Mouse (Mus musculus) neural tube, embryonic 11.5 days (tissue): ENCODE measurements around the gene Kncn. TPM values are rescaled to one million over a fixed set of nuclear protein-coding genes. Genes with fewer than 3 reads are reported as not detected.

ENCODE experiments used
- ATAC-seq: fragments of 200-750 bp; cut with Nextera tagmentation; 2 replicates; pipeline ENCODE4 v1.8.0; 2017; ENCODE audit warnings: moderate number of reproducible peaks, mild to moderate bottlenecking, moderate TSS enrichment, moderate library complexity; ENCODE audit not compliant: insufficient read depth, low FRiP score, low TSS enrichment
- DNase-seq: peaks from one replicate; pipeline ENCODE4 v3.0.0-alpha.2; 2015; ENCODE audit warnings: low spot score
- H3K27ac ChIP-seq: fragments of 300-500 bp; sonication (generic); 2 replicates; pipeline ENCODE4 v1.5.1; 2014; ENCODE audit warnings: low read depth, mild to moderate bottlenecking, low read length
- H3K27me3 ChIP-seq: fragments of 300-500 bp; sonication (generic); 2 replicates; pipeline ENCODE4 v1.6.1; 2014; ENCODE audit warnings: mild to moderate bottlenecking, low read length, mixed read lengths; ENCODE audit not compliant: control insufficient read depth, insufficient read depth
- H3K36me3 ChIP-seq: fragments of 300-500 bp; sonication (generic); 2 replicates; pipeline ENCODE4 v1.6.1; 2014; ENCODE audit warnings: mild to moderate bottlenecking, low read length, moderate library complexity, mixed read lengths; ENCODE audit not compliant: control insufficient read depth, insufficient read depth
- H3K4me1 ChIP-seq: fragments of 300-500 bp; sonication (generic); 2 replicates; pipeline ENCODE4 v1.6.1; 2014; ENCODE audit warnings: low read length, mixed read lengths; ENCODE audit not compliant: control insufficient read depth, insufficient read depth
- H3K4me2 ChIP-seq: fragments of 300-500 bp; sonication (generic); 2 replicates; pipeline ENCODE4 v1.6.1; 2014; ENCODE audit warnings: low read depth, mild to moderate bottlenecking, moderate library complexity
- H3K4me3 ChIP-seq: fragments of 300-500 bp; sonication (generic); 2 replicates; pipeline ENCODE4 v1.5.1; 2014; ENCODE audit warnings: low read depth, low read length
- H3K9ac ChIP-seq: fragments of 300-500 bp; sonication (generic); 2 replicates; pipeline ENCODE4 v1.6.1; 2014; ENCODE audit warnings: mild to moderate bottlenecking, low read length
- H3K9me3 ChIP-seq: fragments of 300-500 bp; sonication (generic); 2 replicates; pipeline ENCODE4 v1.6.1; 2016; ENCODE audit warnings: low read length; ENCODE audit not compliant: control insufficient read depth
- WGBS: fragments of 180-500 bp; shearing (Covaris S2); extraction: QIAGEN DNeasy Blood & Tissue Kit; methylation state at CpG from one replicate; pipeline ENCODE4 v1.1.7; 2014; 5-methylcytosine and 5-hydroxymethylcytosine counted together
- polyA plus RNA-seq: library from polyadenylated mRNA; unstranded; fragments of >200 nt; fragmentation: Nextera tagmentation; extraction: Ambion mirVana; gene quantifications from 2 replicates; pipeline ENCODE4 v1.2.1, GENCODE M21; 2014

Kncn gene
- polyA plus RNA-seq, 1 experiment from 2014 or later = not detected

- Histone ChIP-seq H3K4me3 (no peak overlapping the region), H3K27me3 (no peaks in the 10 kb centered on the region), H3K9me3 (no peaks in the 10 kb centered on the region), H3K27ac (no peak overlapping the region), H3K4me2 (no peak overlapping the region), H3K36me3 (no peaks in the 10 kb centered on the region), H3K9ac (no peak overlapping the region), H3K4me1 (no peaks in the 10 kb centered on the region)
- ATAC-seq (no peak), DNase-seq (no peak)
- 100% methylated on average over 1 of the region's 1 CpGs for WGBS
Observed at GRCm38 (mm10) chr4:115848083-115848482, 36.1 kb upstream of the Kncn start.

GRCm38 (mm10) chr4:115848990-115849677 lies 35.1 kb upstream of the Kncn start:
- H3K4me2 ChIP-seq = no peak overlapping the region
- H3K4me1 ChIP-seq = no peaks in the 10 kb centered on the region
- no peak overlapping the region for H3K9ac ChIP-seq
- no peaks in the 10 kb centered on the region for H3K36me3 ChIP-seq
- H3K9me3 ChIP-seq = no peaks in the 10 kb centered on the region
- 60% methylated on average over 8 of the region's 8 CpGs for WGBS
- no peak for DNase-seq
- no peaks in the 10 kb centered on the region for H3K27me3 ChIP-seq
- no peak overlapping the region for H3K4me3 ChIP-seq
- no peak overlapping the region for H3K27ac ChIP-seq
- ATAC-seq = no peak

- 78% methylated on average over 2 of the region's 2 CpGs for WGBS
- Histone ChIP-seq H3K4me1 (no peaks in the 10 kb centered on the region; the same call in 1 of the 2 replicates), H3K9ac (no peak overlapping the region), H3K4me3 (no peak overlapping the region), H3K27ac (no peak overlapping the region), H3K27me3 (no peaks in the 10 kb centered on the region), H3K36me3 (no peaks in the 10 kb centered on the region), H3K9me3 (no peaks in the 10 kb centered on the region), H3K4me2 (no peak overlapping the region)
- DNase-seq (no peak), ATAC-seq (no peak)
Observed at GRCm38 (mm10) chr4:115850111-115850510, 34.1 kb upstream of the Kncn start.

DNA sequence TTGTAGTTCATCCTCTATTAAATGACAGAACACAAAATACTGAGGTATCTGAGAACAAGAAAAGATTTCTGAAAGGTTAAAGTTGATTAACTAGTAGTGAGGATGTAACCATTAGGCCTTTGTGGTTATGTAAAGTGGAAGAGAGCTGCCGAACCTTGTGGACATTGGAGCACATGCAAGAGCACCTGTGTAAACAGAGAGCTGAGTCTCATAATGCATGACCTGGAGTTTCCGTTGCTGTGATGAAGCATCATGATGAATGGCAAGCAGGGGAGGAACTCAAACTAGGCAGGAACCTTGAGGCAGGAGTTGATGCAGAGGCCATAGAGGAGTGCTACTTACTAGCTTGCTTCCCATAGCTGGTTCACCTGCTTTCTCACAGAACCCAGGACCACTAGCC lies 33.6 kb upstream of the Kncn start:
- Histone ChIP-seq H3K36me3 (no peaks in the 10 kb centered on the region), H3K27me3 (no peaks in the 10 kb centered on the region), H3K4me1 (no peaks in the 10 kb centered on the region; the same call in 1 of the 2 replicates), H3K27ac (no peak overlapping the region), H3K4me2 (no peak overlapping the region), H3K9ac (no peak overlapping the region), H3K4me3 (no peak overlapping the region), H3K9me3 (no peaks in the 10 kb centered on the region)
- WGBS = 45% methylated on average over 2 of the region's 2 CpGs
- DNase-seq (no peak), ATAC-seq (no peak)

GRCm38 (mm10) chr4:115851569-115851968 lies 32.6 kb upstream of the Kncn start:
- H3K4me1 ChIP-seq = peaks cover 4% of the 10 kb centered on the region; the same call in 1 of the 2 replicates
- no peak overlapping the region for H3K9ac ChIP-seq
- no peak overlapping the region for H3K27ac ChIP-seq
- WGBS = 92% methylated on average over 6 of the region's 6 CpGs
- no peaks in the 10 kb centered on the region for H3K36me3 ChIP-seq
- no peaks in the 10 kb centered on the region for H3K9me3 ChIP-seq
- H3K4me3 ChIP-seq = no peak overlapping the region
- H3K27me3 ChIP-seq = no peaks in the 10 kb centered on the region
- no peak overlapping the region for H3K4me2 ChIP-seq
- ATAC-seq (no peak), DNase-seq (no peak)

- Histone ChIP-seq H3K27ac (no peak overlapping the region), H3K4me1 (peaks cover 4% of the 10 kb centered on the region; the same call in 1 of the 2 replicates), H3K9me3 (no peaks in the 10 kb centered on the region), H3K27me3 (no peaks in the 10 kb centered on the region), H3K4me2 (no peak overlapping the region), H3K4me3 (no peak overlapping the region), H3K9ac (no peak overlapping the region), H3K36me3 (no peaks in the 10 kb centered on the region)
- WGBS = 34% methylated on average over 6 of the region's 6 CpGs
- no peak for ATAC-seq
- DNase-seq = no peak
Observed at GRCm38 (mm10) chr4:115855100-115855499, 29.1 kb upstream of the Kncn start.

- ATAC-seq = no peak
Observed at GRCm38 (mm10) chr4:115855609-115856008, 28.6 kb upstream of the Kncn start.

GRCm38 (mm10) chr4:115856282-115856681 lies 27.9 kb upstream of the Kncn start:
- Histone ChIP-seq H3K27me3 (no peaks in the 10 kb centered on the region), H3K4me2 (no peak overlapping the region), H3K36me3 (no peaks in the 10 kb centered on the region; the same call in 1 of the 2 replicates), H3K4me1 (peaks cover 4% of the 10 kb centered on the region; the same call in 1 of the 2 replicates), H3K9ac (no peak overlapping the region), H3K27ac (no peak overlapping the region), H3K9me3 (no peaks in the 10 kb centered on the region), H3K4me3 (no peak overlapping the region)
- 55% methylated on average over 4 of the region's 4 CpGs for WGBS
- ATAC-seq (no peak), DNase-seq (no peak)

More at GRCm38 (mm10) chr4:115855609-115856008, 28.6 kb upstream of the Kncn start:
- H3K4me1 ChIP-seq = peaks cover 4% of the 10 kb centered on the region; the same call in 1 of the 2 replicates
- no peaks in the 10 kb centered on the region for H3K27me3 ChIP-seq
- no peaks in the 10 kb centered on the region for H3K9me3 ChIP-seq
- no peak overlapping the region for H3K4me2 ChIP-seq
- DNase-seq = no peak
- H3K36me3 ChIP-seq = no peaks in the 10 kb centered on the region; the same call in 1 of the 2 replicates
- no peak overlapping the region for H3K27ac ChIP-seq
- no peak overlapping the region for H3K9ac ChIP-seq
- H3K4me3 ChIP-seq = no peak overlapping the region
- WGBS = 72% methylated on average over 4 of the region's 4 CpGs

DNA sequence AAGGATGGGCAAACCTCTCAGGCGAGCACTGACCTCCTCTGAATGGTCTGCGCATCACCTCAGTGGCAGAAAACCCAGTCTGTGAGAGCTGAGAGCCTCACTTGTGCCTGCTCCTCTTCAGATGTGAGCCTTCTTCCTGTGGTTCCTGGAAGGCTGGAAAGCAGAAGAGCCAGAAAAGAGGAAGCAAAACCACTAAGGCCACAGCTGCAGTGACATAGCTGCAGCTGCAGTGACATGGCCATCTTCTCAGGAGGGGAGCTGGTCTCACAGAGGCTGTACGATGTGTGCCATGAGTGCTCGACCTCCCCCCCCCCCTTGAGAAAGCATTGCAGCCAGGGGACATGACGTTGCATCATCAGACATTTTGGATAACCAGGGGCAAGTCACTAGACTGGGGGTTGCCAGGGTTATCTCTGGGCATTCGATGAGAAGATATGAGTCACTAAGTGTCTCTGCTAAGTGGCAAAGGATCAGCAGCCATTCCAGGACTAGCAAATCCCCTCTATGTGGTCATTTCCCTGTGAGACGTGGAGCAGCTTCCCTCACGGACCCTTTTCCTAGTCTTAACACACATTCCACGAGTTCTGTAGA lies 26.8 kb upstream of the Kncn start:
- Histone ChIP-seq H3K4me1 (peaks cover 4% of the 10 kb centered on the region; the same call in 1 of the 2 replicates), H3K9ac (no peak overlapping the region), H3K27me3 (no peaks in the 10 kb centered on the region), H3K4me3 (no peak overlapping the region), H3K36me3 (no peaks in the 10 kb centered on the region; the same call in 1 of the 2 replicates), H3K4me2 (no peak overlapping the region), H3K9me3 (no peaks in the 10 kb centered on the region), H3K27ac (no peak overlapping the region)
- no peak for DNase-seq
- WGBS = 84% methylated on average over 9 of the region's 9 CpGs
- ATAC-seq = no peak
